Mouse (Mus musculus) megakaryocyte-erythroid progenitor cell, adult 5-6 weeks (primary cell): ENCODE measurements at regions not wholly inside any gene's neighbourhood (a gene's known extent, or its start where the extent isn't known, plus 50 kb on each side); places are given as distances from the start of the nearest gene placed in this dataset.
"Not testable (repeated sequence)": the region's sequence is repeated elsewhere in the genome, so short reads cannot be mapped to it uniquely, and the experiment has no call there.

Experiments used
- ATAC-seq: replicated peaks from 2 replicates; pipeline ENCODE4 v1.8.0; 2016; ENCODE audit warnings: mild to moderate bottlenecking, inconsistent platforms; ENCODE audit not compliant: severe bottlenecking, poor library complexity, low FRiP score, low TSS enrichment

DNA sequence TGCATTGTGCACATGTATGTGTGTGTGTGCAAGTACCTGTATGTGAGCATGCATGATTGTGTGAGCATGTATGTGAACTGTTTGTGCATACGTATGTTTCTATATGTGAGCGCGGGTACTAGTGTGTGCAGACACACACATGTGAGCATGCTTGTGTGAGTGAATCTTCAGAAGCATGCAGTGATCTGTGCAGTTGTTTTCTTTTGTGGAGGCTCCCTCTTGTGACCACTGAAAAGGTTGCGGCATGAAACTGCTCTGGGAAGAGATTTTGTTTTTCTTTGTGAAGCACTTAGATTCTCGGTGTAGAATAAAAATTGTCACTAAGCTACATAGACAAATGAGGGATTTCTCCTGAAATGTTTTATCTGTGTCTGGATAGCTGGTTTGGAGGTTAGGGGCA is 189.2 kb upstream of the Rapgef5 start:
- 0 out of 2 replicates have a peak, but pooled peaks have one; percentile 65 for ATAC-seq

DNA sequence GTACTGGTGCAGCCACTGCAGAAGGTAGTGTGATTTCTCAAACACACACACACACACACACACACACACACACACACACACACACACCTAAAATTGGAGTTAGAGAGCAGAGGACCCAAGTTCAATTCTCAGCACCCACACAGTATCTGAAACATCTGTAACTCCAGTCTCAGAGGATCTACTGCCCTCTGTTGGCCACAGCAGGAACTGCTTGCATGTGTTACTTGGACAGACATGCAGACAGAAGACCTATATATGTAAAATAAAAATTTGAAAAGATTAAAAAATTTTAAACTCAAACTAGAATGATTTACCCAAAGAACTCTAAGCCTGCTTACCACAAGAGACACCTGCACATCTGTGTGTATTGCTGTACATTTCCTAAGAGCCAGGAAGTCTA is 185.9 kb upstream of the Rapgef5 start:
- ATAC-seq: no peak

DNA sequence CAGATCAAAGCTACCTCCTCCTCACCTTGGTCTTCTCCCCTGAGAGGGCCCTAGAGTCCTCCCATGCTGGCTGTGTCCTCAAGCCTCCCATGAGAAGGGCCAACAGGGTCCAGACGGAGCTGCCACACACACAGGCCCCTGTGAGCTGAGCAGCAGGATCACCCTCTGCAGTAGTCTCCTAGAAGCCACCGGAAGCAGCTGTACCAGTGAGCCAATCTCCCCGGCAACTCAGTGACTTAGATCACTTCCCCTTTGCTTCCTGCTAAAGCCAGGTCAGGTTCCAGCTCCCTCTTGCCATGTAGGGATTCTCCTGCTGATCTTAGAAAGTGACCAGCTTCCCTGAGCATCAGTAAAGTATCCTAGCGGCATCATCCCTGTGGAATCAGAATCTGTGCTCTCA is 179.4 kb upstream of the Rapgef5 start:
- no peak for ATAC-seq

DNA sequence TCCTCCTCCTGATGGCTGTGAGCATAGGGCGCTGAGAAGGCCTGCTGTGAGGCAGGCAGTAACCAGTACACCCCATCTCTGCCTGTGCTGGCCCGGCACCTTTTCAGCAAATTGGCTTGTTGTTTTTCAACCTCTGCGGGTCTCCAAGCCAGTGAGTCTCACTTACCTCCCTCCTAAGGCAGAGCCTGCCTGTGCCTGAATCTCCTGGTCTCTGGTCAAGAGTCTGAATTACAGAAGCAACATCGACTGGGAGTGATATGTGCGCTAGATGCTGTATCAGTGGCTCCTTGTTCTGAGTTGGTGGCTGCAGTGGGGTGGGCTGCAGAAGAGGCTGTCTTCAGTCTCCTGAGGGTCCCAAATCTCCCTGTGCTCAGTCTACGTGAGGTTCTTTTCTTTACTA is 174.0 kb upstream of the Rapgef5 start:
- no peak for ATAC-seq

DNA sequence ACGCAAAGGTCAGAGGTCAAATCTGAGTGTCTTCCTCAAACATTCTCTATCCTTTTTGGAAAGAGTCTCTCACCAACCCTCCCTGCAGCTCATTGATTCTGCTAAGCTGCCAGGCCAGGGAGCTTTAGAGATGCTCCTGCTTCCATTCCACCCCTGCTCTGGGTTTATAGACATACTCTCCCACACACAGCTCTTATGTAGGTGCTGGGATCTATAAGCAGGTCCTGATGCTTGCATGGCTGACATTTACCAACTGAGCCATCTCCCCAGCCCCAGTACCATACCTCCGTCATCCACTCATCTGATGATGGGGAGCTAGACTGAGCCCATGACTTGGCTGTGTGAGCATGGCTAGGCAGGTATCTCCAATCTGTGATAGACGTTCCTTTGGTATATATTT is 173.2 kb upstream of the Rapgef5 start:
- ATAC-seq: no peak

DNA sequence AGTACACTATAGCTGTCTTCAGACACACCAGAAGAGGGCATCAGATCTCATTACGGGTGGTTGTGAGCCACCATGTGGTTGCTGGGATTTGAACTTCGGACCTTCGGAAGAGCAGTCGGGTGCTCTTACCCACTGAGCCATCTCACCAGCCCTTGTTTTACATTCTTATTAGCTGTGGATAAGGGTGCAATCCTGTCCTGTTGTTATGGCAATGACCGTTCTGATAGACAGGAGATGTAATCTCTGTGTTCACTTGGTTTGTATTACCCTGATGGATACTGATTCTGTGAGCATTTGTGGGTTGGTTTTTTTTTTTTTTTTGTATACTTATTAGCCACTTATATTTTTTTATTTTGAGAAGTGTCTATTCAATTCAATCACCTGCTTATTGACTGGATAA is 172.7 kb upstream of the Rapgef5 start:
- not testable (repeated sequence) for ATAC-seq

DNA sequence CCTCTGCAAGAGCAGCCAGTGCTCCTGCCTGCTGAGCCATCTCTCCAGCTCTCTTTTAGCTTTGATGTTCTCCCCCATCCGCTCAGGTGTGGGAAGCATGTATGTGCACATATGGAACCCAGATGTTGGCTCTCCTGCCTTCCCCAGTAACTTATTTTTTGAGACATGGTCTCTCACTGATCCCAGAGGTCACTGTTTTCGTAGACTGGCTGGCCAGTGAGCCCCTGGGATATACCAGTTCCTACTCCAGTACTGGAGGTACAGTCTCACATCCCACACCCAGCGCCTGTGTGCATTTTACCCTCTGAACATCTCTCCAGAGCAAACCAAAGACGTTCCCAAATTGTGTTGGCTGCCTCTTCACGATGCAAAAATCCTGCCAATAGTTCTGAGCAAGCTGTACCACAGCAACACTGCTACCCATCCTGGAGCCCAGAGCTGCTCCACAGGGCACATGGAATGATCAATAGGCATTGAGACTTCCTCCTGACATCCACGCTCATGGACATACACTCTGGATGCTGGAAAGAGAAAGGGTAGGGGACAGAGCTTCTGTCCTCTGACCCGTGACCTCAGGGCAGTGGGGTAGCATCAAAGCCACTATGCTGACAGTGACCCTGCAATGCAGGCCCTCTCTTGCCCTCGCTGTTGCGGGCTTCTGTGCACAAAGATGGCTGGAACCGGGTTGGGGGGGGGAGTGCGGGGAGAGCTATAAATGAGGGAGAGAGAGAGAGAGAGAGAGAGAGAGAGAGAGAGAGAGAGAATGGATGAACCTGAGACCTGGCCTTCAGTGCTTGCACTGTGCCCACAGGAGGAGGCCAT is 171.8 kb upstream of the Rapgef5 start:
- no peak for ATAC-seq

DNA sequence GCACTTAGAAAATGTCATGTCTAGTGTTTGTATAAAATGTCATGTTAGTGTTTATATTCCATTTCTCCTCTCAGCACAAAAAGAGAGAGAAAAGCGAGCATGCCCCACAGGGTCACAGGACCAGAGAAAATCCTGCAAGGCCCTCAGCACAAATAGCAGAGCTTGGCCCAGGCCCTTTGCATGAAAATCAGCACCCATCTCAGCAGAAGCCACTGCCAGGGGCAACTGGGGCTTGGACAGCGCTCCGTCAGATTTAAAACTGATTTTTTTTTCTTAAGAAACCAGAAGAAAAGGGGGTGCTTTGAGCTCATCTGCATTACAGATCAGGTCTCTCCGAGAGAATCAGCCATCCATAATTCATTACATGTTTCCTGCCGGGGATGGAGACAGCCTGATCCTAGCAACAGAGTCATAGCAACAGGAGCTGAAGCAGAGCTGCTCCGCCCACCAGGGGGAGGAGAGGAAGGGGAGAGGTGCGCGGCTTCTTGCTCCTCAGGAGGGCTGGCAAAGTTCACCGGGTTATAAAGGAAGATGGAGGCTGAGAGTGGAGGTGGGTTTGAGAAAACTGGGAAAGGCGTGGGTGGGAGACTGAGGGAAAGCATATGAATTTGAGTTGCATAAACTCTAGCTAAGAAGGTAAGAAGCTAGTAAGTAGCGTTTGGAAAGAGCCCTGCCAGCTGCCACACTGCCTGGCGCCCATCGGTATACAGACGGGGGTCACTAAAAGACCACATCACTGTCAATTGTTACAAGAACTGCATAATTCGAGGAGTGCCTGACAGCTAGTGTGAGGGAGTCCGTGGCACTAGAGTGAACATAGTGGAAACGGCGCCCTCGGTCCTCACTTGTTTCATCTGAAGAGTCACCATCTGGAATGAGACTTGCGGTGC is 170.9 kb upstream of the Rapgef5 start:
- ATAC-seq: no peak

DNA sequence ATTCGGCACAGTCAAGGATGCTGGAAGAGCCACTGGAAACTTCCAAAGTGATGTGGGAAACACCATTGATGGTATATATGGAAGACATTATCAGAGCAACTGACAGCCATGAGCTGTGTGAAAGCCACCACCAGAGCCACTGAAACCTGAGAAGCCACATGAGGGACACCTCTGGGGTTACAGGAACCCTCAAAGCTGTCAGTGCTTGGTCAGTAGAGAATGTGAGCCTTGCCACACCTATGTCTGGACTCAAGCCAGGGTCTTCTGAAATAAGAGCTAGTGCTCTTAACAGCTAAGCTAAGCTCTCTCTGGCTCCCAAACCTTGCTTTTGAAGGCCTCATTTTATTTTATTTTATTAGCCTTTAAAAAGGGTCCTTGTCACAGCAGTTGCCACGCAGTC is 170.2 kb upstream of the Rapgef5 start:
- no peak for ATAC-seq

DNA sequence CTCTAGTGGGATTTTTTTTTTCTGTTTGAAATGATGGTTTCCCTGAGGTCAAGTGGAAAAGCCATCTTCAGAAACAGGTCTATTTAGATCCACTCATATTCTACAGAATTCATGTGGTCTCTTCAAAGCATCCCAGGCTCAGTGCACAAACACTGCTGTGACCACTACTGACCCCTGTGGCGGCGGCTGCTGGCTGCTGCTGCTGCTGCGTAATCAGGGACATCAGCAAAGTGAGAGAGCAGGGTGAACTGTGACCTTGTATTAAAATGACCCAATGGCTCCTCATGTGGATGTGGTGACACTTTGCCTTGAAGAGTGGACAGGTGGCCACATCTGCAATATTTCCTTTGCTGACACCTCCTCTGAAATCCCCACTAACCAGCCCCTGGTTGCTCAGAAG is 169.1 kb upstream of the Rapgef5 start:
- no peak for ATAC-seq

DNA sequence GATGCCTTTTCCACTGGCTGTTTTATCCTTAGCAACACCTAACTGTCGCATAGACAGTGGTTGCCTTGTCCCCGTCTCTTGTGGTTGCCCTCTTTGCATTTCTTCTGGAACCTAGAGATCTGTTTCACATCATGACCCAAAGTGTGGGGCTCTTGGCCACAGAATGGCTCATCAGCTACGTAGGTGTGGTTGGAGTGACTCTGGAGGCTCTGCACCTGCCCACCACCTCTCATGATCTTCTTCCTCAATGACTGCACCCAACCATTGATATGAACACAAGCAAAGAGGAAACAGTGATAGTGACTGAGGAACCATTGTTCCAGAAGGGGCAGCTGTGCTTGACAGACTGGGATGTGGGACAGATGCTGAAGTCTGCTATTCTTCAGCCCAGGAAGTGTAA is 167.8 kb upstream of the Rapgef5 start:
- no peak for ATAC-seq

DNA sequence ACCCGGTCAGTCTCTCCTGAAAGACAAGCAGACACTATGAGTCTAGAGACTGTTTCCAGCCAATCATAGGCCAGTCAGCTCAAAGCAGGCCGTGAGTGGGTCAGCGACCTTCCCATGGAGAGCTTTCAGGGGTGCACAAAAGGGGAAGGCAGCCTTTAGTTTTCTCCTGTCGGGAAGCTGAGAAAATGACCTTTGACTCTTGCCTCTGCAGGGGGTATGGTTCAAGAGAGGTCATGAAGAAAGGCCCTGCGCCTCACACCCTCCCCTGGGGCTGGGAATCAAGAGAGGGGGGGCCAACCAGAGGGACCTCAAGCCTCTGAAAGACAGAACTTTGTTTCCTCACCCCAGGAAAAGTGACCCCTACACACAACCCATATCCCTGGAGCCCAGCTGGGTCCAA is 164.4 kb upstream of the Rapgef5 start:
- no peak for ATAC-seq

DNA sequence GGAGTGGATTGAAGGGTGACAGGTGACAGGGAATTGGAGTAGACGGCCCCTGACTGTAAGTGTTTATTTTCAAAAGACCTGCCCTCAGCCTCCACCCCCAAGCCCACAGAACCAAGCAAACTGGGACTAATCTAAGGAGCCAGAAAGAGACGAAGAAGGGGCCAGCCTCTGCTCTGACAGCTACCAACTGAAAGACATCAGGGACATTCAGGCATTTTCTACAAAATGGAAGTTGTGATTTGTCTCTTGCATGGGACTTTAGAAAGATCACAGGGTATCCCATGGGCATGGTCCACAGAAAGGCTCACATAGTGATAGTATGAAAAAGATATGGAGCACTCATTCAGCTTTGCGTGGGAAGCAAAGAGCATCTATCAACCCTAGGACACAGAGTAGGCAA is 163.8 kb upstream of the Rapgef5 start:
- no peak for ATAC-seq

DNA sequence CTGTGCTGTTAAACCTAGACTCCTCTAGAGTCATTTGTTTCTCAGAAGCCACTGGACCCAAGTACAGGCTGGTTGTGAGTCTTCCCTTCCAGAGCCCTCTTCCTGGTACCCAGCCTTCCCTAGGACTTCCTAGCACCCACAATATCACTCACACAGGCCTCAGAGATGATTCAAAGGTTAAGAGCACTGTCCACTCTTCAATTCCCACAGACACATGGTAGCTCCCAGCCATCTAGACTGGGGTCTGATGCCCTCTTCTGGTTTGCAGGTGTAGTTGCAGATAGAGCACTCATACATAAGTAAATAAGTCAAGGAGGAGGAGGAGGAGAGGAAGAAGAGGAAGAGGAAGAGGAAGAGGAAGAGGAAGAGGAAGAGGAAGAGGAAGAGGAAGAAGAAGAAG is 163.3 kb upstream of the Rapgef5 start:
- ATAC-seq: peak; percentile 58; the same call in 1 of the 2 replicates

DNA sequence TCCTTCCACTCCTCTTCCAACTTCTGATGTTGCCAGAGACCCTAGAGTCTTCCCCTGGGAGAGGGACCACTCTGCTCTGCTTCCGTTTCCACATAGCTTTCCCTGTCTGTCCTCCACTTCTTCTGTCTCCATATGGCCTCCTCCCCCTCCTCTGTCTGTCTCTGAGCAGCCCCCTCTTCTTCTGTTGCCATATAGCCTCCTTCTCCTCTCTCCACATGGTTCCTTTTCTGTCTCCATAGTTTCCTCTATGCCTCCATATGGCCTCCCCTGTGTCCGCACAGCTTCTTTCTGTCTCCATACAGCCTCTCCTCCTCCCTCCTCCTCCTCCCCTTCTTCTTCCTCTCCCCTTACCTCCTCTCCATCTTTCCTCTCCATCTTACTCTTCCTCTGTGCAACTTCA is 158.5 kb upstream of the Rapgef5 start:
- no peak for ATAC-seq

DNA sequence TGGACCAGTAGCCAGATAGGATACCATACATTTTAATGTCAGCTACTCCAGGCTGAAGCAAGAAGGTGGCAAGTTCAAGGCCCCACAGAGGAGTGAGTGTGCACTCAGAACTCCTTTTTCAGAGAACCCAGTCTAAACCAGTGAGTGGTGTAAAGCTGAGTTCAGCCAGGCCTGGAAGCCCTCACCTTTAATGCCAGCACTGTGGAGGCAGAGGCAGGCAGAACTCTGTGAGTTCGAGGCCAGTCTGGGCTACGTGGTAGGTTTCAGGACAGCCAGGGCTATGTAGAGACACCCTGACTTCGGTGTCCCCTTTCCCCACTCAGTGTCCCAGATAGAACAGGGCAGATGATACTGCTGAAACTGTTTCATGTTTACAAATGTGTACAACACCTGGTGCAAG is 157.4 kb upstream of the Rapgef5 start:
- ATAC-seq: no peak

DNA sequence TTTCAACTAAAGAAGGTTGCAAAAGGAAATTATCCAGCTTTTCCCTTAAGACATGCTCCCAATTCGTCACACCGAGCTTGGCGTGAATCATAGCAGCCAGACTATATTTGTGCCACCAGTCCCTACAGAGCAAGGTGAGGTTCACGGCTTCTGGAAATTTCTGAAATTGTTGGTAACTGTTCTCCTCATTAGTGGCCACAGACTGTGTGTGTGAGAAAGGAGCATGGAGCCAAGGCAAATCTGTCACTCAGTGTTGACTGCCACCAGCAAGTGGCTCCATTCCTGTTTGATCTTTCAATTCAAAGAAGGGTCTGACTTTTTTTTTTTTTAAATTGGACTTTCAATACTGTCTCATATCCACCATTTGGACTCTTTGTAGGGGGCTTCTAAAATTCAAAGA is 156.1 kb upstream of the Rapgef5 start:
- ATAC-seq: no peak

DNA sequence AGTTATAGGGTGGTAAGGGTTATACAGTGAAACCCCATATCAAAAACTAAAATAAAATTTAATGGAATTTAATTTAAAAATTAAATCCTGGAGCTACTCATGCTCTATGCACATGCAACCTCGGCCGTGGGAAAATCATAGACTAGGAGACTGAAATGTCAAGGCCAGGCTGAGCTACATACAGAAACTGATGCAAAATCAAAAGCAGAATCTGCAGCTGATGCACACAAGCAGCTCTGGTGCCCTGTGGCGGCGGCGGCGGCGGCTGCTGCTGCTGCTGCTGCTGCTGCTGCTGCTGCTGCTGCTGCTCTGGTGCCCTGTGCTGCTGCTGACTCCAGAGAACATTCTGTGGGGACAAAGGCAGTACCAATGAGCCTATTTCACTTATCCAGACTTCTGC is 154.5 kb upstream of the Rapgef5 start:
- ATAC-seq: no peak

DNA sequence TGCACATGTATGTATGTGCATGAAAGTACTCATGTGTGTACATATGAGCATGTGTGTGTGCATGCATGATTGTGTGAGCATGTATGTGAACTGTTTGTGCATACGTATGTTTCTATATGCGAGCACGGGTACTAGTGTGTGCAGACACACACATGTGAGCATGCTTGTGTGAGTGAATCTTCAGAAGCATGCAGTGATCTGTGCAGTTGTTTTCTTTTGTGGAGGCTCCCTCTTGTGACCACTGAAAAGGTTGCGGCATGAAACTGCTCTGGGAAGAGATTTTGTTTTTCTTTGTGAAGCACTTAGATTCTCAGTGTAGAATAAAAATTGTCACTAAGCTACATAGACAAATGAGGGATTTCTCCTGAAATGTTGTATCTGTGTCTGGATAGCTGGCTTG is 152.8 kb upstream of the Rapgef5 start:
- ATAC-seq: peak; percentile 59; the same call in 1 of the 2 replicates

DNA sequence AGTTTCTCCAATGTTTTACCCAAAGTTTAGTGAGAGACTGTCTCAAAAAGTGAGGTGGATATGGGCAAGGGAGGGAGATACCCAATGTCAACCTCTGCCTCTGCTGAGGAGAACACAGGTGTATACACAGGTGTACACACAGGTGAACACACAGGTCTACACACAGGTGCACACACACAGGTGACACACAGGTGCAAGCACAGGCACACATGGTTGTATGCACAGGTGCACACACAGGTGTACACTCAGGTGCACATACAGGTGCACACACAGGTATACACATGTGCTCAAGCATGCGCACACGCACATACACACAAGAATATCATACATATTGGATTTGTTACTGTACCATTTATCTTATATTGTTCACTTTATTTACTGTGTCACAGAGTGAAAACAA is 151.1 kb upstream of the Rapgef5 start:
- no peak for ATAC-seq

DNA sequence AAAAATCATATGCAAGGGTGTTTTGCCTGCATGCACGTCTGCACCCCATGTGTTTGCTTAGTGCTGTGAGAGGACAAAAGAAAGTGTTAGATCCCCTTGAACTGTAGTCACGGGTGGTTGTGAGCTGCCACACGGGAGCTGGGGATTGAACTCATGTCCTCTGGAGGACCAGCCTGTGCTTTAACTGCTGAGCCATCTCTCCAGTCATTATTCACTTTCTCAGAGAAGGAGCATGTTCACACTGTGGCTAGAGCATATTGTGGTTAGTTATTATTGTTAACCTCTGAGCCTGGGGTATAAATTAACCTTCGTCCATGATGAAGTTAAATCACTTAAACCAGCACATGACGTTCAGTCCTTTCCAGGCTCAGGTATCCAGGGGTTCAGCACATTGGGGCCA is 150.4 kb upstream of the Rapgef5 start:
- ATAC-seq: no peak
